Mouse (Mus musculus) central nervous system, embryonic 18 days (tissue): ENCODE measurements around the gene Sprr2b. TPM values are rescaled to one million over a fixed set of nuclear protein-coding genes. Genes with fewer than 3 reads are reported as not detected.

Experiments
- polyA plus RNA-seq: library from polyadenylated mRNA; depleted of rRNA; stranded (reverse); fragments of >200 nt; gene quantifications from 2 replicates; pipeline ENCODE4 v1.2.3, GENCODE M21; 2012; rRNA removed

Gene Sprr2b
- polyA plus RNA-seq, result not detected in 2 replicates

DNA sequence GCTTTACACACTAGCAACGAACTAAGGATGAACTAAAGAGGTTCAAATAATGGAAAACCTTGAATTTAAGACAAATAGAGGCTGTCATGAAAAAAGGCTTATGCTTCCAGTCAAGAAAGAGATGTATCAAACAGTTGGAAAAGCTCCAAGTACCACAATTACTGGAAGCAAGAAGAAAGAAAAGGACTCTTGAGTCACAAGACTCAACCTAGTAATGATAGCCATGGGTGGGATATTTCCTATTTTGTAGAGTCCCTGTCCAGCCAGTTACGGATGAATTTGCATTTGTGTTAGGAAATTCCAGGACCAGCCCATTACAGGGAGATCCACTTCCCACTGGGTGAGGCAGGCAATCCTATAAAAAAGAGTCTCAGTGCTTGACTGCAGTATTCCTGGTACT lies at the start of gene Sprr2b:
TSS of gene Sprr2b (plus strand) at position 301 of the 400 bp plus-strand sequence.

DNA sequence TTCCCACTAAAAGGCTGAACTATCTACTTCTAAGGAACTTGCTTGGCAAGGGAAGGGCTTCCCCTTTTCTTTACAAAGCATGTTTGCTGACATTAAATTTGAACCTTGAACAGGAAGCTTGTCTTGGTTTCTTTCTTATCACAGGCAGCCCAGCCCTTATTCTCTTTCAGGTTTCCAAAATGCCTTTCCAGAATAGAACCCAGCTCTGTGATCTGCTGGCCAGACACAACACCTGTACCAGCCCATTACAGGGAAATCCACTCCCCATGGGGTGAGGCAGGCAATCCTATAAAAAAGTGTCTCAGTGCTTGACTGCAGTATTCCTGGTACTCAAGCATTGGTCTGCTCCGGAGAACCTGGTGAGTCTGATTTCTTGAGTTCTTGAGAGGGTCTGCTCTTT lies 31.3 kb upstream of the Sprr2b start, which contains the start of gene Sprr2a3:
TSS of gene Sprr2a3 (plus strand) at position 317 of the 400 bp plus-strand sequence.

DNA sequence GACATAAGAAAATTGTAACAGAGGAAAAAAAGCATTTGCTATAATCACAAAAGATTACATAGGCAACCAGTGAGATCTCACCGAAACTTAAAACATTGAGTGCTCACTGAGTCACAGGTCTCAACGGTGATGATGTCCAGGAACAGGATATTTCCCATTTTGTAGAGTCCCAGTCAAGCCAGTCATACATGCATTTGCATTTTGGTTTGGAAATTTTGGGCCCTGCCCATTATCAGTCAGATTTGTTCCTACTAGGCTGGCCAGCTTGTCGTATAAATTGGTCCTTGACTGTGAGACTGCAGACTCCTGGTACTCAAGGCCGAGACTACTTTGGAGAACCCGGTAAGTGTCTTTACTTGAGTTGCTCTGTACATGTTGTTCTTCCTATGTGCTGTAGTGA lies 22.4 kb downstream of the Sprr2b start, which contains the start of gene Sprr2d:
TSS of gene Sprr2d (plus strand) at position 301 of the 400 bp plus-strand sequence.

DNA sequence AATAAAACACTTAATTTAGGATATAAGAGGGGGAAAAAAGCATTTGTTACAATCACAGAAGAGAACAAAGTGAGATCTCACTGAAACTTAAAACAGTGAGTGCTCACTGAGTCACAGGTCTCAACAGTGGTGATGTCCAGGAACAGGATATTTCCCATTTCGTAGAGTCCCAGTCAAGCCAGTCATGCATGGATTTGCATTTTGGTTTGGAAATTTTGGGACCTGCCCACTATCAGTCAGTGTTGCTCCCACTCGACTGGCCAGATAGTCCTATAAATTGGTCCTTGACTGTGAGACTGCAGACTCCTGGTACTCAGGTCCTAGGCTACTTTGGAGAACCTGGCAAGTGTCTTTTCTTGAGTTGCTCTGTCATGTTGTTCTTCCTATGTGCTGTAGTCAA lies 35.4 kb downstream of the Sprr2b start, which contains the start of gene Sprr2e:
TSS of gene Sprr2e (plus strand) at position 301 of the 400 bp plus-strand sequence.

DNA sequence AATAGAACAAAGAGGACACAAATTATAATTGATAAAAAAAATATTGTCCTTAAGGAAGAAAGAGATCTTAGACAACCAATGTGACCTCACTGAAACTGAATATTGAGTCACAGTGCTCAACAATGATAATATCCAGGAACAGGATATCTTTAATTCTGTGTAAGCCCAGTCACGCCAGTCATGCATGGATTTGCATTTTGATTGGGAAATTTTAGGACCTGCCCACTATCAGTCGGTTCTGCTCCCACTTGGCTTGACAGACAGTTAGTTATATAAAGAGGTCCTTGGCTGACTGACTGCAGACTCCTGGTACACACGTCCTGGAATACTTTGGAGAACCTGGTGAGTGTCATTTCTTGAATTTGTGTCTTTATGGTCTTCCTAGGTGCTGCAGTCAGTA lies 48.5 kb downstream of the Sprr2b start, which contains the start of gene Sprr2f:
TSS of gene Sprr2f (plus strand) at position 301 of the 400 bp plus-strand sequence.

Other genes starting within 250 kb of the Sprr2b start
- 8.1 and 11.7 TPM in 2 replicates for gene Lor, start 233.5 kb upstream of the Sprr2b start, polyA plus RNA-seq
- gene Prr9, start 192.7 kb upstream of the Sprr2b start, polyA plus RNA-seq, result not detected in 2 replicates
- not detected in 2 replicates for gene Lelp1, start 173.9 kb upstream of the Sprr2b start, polyA plus RNA-seq
- not detected in 2 replicates for gene Sprr2a1, start 100.8 kb upstream of the Sprr2b start, polyA plus RNA-seq
- gene Sprr2a2, start 100.7 kb upstream of the Sprr2b start, polyA plus RNA-seq, result 0.68 and 2.1 TPM in 2 replicates
- 0.12 TPM in 1 of 2 replicates, not detected in the other for gene Sprr2a3, start 31.2 kb upstream of the Sprr2b start, polyA plus RNA-seq
- gene Sprr2d, start 22.5 kb downstream of the Sprr2b start, polyA plus RNA-seq, result 0.83 TPM in 1 of 2 replicates, not detected in the other
- not detected in 2 replicates for gene Sprr2e, start 35.5 kb downstream of the Sprr2b start, polyA plus RNA-seq
- not detected in 2 replicates for gene Sprr2f, start 48.6 kb downstream of the Sprr2b start, polyA plus RNA-seq
- gene Sprr2h, start 69.1 kb downstream of the Sprr2b start, polyA plus RNA-seq, result 0.88 TPM in 1 of 2 replicates, not detected in the other
- gene Sprr2i, start 91.4 kb downstream of the Sprr2b start, polyA plus RNA-seq, result 0.30 TPM in 1 of 2 replicates, not detected in the other
- not detected in 2 replicates for gene Sprr2j-ps, start 101.5 kb downstream of the Sprr2b start, polyA plus RNA-seq
- gene Gm9774, start 112.8 kb downstream of the Sprr2b start, polyA plus RNA-seq, result 3.7 and 6.2 TPM in 2 replicates
- not detected in 2 replicates for gene Sprr2k, start 116.0 kb downstream of the Sprr2b start, polyA plus RNA-seq
- gene Sprr1b, start 122.2 kb downstream of the Sprr2b start, polyA plus RNA-seq, result not detected in 2 replicates
- not detected in 2 replicates for gene Sprr3, start 142.1 kb downstream of the Sprr2b start, polyA plus RNA-seq
- 0.07 and 0.25 TPM in 2 replicates for gene Sprr1a, start 169.3 kb downstream of the Sprr2b start, polyA plus RNA-seq
- not detected in 2 replicates for gene Sprr4, start 183.9 kb downstream of the Sprr2b start, polyA plus RNA-seq
- gene 2310046K23Rik, start 217.9 kb downstream of the Sprr2b start, polyA plus RNA-seq, result not detected in 2 replicates